Mouse (Mus musculus) lung, postnatal 4 days (tissue): ENCODE measurements around the gene Rap2c.
A peak's percentile ranks its signal among the peaks of the same experiment; 100 is the strongest.

ENCODE experiments used
- DNase-seq, 2 experiments: peaks; one replicate each; pipeline ENCODE4 v3.0.0; 2021

The Rap2c gene

DNA sequence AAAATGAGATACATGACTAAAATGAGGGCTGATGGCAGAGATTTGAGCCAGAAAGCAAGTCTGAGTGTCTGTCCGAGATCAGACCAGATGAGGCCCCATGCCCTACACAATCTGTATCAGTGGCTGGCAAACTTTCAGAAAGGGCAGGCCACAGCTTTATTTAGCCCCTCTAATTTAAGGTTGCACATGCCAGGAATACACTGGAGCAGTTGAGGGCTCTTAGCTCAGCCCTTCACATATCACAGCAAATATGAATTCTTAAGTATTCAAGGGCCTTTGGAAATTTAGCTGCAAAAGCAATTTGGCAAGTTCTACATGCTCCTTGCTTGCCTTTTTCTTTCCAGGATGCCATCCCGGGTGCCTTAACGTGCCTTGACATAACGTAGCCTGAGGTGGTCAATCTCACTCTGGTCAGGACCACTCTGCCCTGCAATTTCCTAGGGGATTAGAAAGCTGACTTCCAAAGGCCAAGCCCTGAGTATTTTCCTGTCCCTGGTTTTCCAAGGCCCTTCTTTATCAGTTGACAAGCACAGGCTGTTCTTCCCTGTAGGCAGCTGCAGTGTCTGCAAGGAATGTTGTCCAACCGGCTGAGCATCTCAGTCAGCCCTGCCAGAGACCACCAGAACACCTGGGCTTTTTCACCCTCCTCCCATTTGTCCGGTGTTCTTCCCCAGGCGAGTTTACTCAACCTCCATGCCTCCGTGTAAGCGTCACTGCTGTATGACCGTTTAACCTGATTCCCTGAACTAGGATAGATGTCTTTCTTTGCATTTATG lies 49.5 kb downstream of the Rap2c start:
- peak; percentile 8 to 40 for DNase-seq

- no peak for DNase-seq
These were observed 52.7 kb downstream of the Rap2c start for GRCm38 (mm10) chrX:50965157-50965556.

DNA sequence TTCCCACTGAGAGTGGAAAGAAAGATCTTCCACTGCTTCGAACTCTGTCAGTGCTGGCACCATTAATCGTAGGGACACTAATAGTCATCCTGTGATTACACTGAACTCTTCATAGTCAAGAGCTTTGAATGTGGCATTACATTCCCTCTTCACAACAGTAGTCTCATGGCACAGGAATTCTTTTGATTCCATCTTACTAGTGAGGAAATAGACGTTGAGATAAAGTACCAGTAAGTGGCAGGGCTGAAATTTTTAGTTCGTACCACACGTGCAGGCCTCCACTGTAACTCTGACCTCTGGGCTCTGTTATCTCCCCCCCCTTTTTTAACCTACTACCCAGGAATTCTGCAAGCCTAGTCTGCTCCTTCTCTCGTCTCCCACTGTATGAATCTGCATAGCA lies 54.9 kb downstream of the Rap2c start:
- no peak for DNase-seq
